Mouse (Mus musculus) MEL (cell line): ENCODE measurements around the gene Zfp493. TPM values are rescaled to one million over a fixed set of nuclear protein-coding genes. Genes with fewer than 3 reads are reported as not detected.
A peak's percentile ranks its signal among the peaks of the same experiment; 100 is the strongest.
"Not testable (repeated sequence)": the region's sequence is repeated elsewhere in the genome, so short reads cannot be mapped to it uniquely, and the experiment has no call there.

Experiments used
- DNase-seq: peaks from one replicate; pipeline ENCODE4 v3.0.0; 2011; ENCODE audit warnings: low read depth, low spot score
- H3K27ac ChIP-seq: 2 replicates; pipeline ENCODE4 v1.5.1; 2012; ENCODE audit warnings: low read depth, mild to moderate bottlenecking, control low read depth, low read length, moderate library complexity; ENCODE audit not compliant: control insufficient read depth
- H3K27me3 ChIP-seq, 2 experiments: fragments of 150-350 bp in 1 of 2; sonication (generic) in 1 of 2; 2 replicates each; pipeline ENCODE4 v1.6.1; 2012; ENCODE audit warnings: low read length in 2 of 2, mild to moderate bottlenecking in 2 of 2, improper control_type of control experiment in 1 of 2, moderate library complexity in 1 of 2; ENCODE audit not compliant: insufficient read depth in 2 of 2, control insufficient read depth in 1 of 2
- H3K36me3 ChIP-seq, 2 experiments: 2 replicates each; pipeline ENCODE4 v1.6.1; 2012 to 2014; ENCODE audit warnings: low read length in 2 of 2, improper control_type of control experiment in 1 of 2, inconsistent platforms in 1 of 2, mild to moderate bottlenecking in 1 of 2; ENCODE audit not compliant: insufficient read depth in 2 of 2, control insufficient read depth in 1 of 2
- H3K4me1 ChIP-seq, 2 experiments: fragments of 150-350 bp in 1 of 2; sonication (generic) in 1 of 2; 2 replicates each; pipeline ENCODE4 v1.6.1; 2012; ENCODE audit warnings: low read length in 2 of 2, improper control_type of control experiment in 1 of 2, mild to moderate bottlenecking in 1 of 2; ENCODE audit not compliant: insufficient read depth in 2 of 2, control insufficient read depth in 1 of 2
- H3K4me3 ChIP-seq, 2 experiments: fragments of 150-350 bp in 1 of 2; sonication (generic) in 1 of 2; 2 replicates each; pipeline ENCODE4 v1.5.1; 2012; ENCODE audit warnings: low read depth in 2 of 2, low read length in 2 of 2, mild to moderate bottlenecking in 2 of 2, moderate library complexity in 2 of 2, control low read depth in 1 of 2, improper control_type of control experiment in 1 of 2; ENCODE audit not compliant: control insufficient read depth in 1 of 2, insufficient read depth in 1 of 2
- H3K79me2 ChIP-seq: 2 replicates; pipeline ENCODE4 v1.6.1; 2012; ENCODE audit warnings: mild to moderate bottlenecking, low read length, moderate library complexity; ENCODE audit not compliant: control insufficient read depth, poor library complexity, insufficient read depth
- H3K9ac ChIP-seq: 2 replicates; pipeline ENCODE4 v1.6.1; 2012; ENCODE audit warnings: low read depth, mild to moderate bottlenecking, control low read depth, low read length, moderate library complexity; ENCODE audit not compliant: control insufficient read depth, poor library complexity, severe bottlenecking
- H3K9me3 ChIP-seq: fragments of 150-350 bp; sonication (generic); replicated peaks from 2 replicates; pipeline ENCODE4 v1.6.1; 2012; ENCODE audit warnings: mild to moderate bottlenecking, low read length, improper control_type of control experiment, moderate library complexity; ENCODE audit not compliant: insufficient read depth
- EP300 ChIP-seq, 2 experiments: IDR thresholded peaks; 2 replicates each; pipeline ENCODE4 v1.6.1; 2011; ENCODE audit warnings: improper control_type of control experiment in 2 of 2, low read length in 2 of 2, low read depth in 1 of 2, mild to moderate bottlenecking in 1 of 2
- ETS1 ChIP-seq: IDR thresholded peaks from 2 replicates; pipeline ENCODE4 v1.6.1; 2012; ENCODE audit warnings: low read depth, mild to moderate bottlenecking, inconsistent platforms, low read length, improper control_type of control experiment, moderate library complexity
- GATA1 ChIP-seq: IDR thresholded peaks from 2 replicates; pipeline ENCODE4 v1.6.1; 2011; ENCODE audit warnings: low read depth, low read length, improper control_type of control experiment
- HCFC1 ChIP-seq: IDR thresholded peaks from 2 replicates; pipeline ENCODE4 v1.6.1; 2012; ENCODE audit warnings: low read depth, mild to moderate bottlenecking, inconsistent platforms, low read length, improper control_type of control experiment, moderate library complexity
- MAZ ChIP-seq: IDR thresholded peaks from 2 replicates; pipeline ENCODE4 v1.6.1; 2012; ENCODE audit warnings: low read depth, mild to moderate bottlenecking, inconsistent platforms, low read length, improper control_type of control experiment
- MEF2A ChIP-seq: IDR thresholded peaks from 2 replicates; pipeline ENCODE4 v1.6.1; 2014; ENCODE audit warnings: low read depth, mild to moderate bottlenecking, inconsistent platforms, low read length, improper control_type of control experiment; ENCODE audit not compliant: poor library complexity, insufficient replicate concordance, severe bottlenecking; ENCODE audit errors: extremely low read depth
- MXI1 ChIP-seq: IDR thresholded peaks from 2 replicates; pipeline ENCODE4 v1.6.1; 2011; ENCODE audit warnings: mild to moderate bottlenecking, low read depth, low read length, improper control_type of control experiment
- MYC ChIP-seq: IDR thresholded peaks from 2 replicates; pipeline ENCODE4 v1.6.1; 2011; ENCODE audit warnings: low read depth, mild to moderate bottlenecking, low read length, improper control_type of control experiment, moderate library complexity
- NRF1 ChIP-seq: IDR thresholded peaks from 2 replicates; pipeline ENCODE4 v1.6.1; 2014; ENCODE audit warnings: low read depth, mild to moderate bottlenecking, inconsistent platforms, low read length, improper control_type of control experiment, moderate library complexity; ENCODE audit not compliant: poor library complexity, insufficient read depth, severe bottlenecking
- polyA plus RNA-seq, 2 experiments: library from polyadenylated mRNA; stranded (reverse) in 1 of 2; unstranded in 1 of 2; fragments of >175 nt in 1 of 2; fragments of >200 nt in 1 of 2; gene quantifications; 2 replicates each; pipeline versions ENCODE4 v1.2.1 to v1.2.4; 2012; ENCODE audit warnings: low replicate concordance in 2 of 2, low read depth in 1 of 2; ENCODE audit not compliant: insufficient read length in 2 of 2, insufficient read depth in 1 of 2, missing spikeins in 1 of 2
- total RNA-seq: library from RNA; depleted of rRNA; stranded (reverse); fragments of 300-350 nt; gene quantifications from 2 replicates; pipeline ENCODE4 v1.2.3, GENCODE M21; 2012

Zfp493 gene
- total and polyA plus RNA-seq, 3 experiments, result 0.38 TPM; not detected in 2

GRCm38 (mm10) chr13:67798618-67799017, 19.1 kb downstream of the Zfp493 start:
- H3K27ac ChIP-seq, result no peak overlapping the region
- TF ChIP-seq MXI1 (no peak), GATA1 (no peak)

GRCm38 (mm10) chr13:67799151-67799550, 19.7 kb downstream of the Zfp493 start:
- not testable (repeated sequence) for H3K4me3 ChIP-seq, H3K79me2 ChIP-seq, H3K4me1 ChIP-seq, H3K9ac ChIP-seq, H3K27ac ChIP-seq, H3K27me3 ChIP-seq, DNase-seq, H3K36me3 ChIP-seq, H3K9me3 ChIP-seq

More at GRCm38 (mm10) chr13:67798618-67799017, 19.1 kb downstream of the Zfp493 start:
- Histone ChIP-seq H3K27me3 (no peaks in the 10 kb centered on the region), H3K9me3 (no peaks in the 10 kb centered on the region), H3K4me3 (no peak overlapping the region), H3K9ac (no peak overlapping the region), H3K36me3 (no peaks in the 10 kb centered on the region), H3K4me1 (no peaks in the 10 kb centered on the region), H3K79me2 (no peaks in the 10 kb centered on the region)
- no peak for DNase-seq

GRCm38 (mm10) chr13:67811651-67812210, 32.2 kb downstream of the Zfp493 start:
- Histone ChIP-seq H3K27ac (no peak overlapping the region), H3K9me3 (no peaks in the 10 kb centered on the region), H3K4me3 (no peak overlapping the region), H3K4me1 (no peaks in the 10 kb centered on the region), H3K9ac (no peak overlapping the region), H3K36me3 (no peaks in the 10 kb centered on the region), H3K27me3 (no peaks in the 10 kb centered on the region), H3K79me2 (no peaks in the 10 kb centered on the region)
- DNase-seq, result no peak
- TF ChIP-seq MYC (no peak), HCFC1 (no peak), MAZ (no peak)

DNA sequence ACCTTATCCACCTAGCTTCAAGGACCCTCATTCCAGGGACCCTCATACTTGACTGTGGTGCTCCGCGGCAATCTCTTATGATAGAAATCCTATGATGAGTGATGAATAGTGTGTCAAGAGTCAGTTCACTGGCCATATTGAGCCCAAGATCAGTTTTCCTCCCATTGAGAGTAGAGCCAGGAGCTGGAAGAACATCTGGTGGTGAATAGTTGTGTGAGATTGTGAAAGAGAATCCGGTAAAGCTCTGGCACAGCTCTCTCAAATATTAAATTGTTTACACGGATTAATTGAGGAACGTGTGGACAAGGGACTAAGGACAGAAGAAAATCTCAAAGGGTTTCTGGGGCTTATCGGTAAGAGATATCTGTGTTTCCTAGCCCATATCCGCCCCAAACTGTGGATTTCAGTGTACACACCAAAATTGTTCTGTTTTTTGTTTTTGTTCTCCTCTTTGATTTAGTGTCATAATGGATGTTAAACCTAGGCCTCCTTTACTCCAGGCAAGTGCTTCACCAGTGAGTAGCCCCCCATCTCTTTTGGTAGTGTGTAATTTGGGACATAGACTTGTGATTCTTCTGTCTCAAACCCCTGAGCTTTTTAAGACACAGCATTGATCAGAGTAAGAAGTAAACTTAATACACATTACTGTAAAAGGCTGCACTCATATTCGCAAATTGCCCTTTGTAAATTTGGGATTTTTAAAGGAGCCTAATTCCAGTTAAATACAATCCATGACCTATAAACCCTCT, 33.6 kb downstream of the Zfp493 start:
- H3K4me3 ChIP-seq, result peak overlapping the region; percentile 6 to 73; a peak in 3 of 4 replicates
- no peak overlapping the region for H3K27ac ChIP-seq
- no peaks in the 10 kb centered on the region for H3K27me3 ChIP-seq
- no peaks in the 10 kb centered on the region for H3K4me1 ChIP-seq
- H3K9ac ChIP-seq, result no peak overlapping the region
- no peaks in the 10 kb centered on the region for H3K79me2 ChIP-seq
- no peak for DNase-seq
- H3K9me3 ChIP-seq, result no peaks in the 10 kb centered on the region
- no peaks in the 10 kb centered on the region for H3K36me3 ChIP-seq
- TF ChIP-seq ETS1 (no peak), MEF2A (no peak), NRF1 (no peak), EP300 (IDR thresholded peaks at IDR 0.05; ENCODE audit: low read depth in 1 of 2, low read length in 2 of 2) (no peak), HCFC1 (no peak)
